Mouse (Mus musculus) heart, postnatal 36 days (tissue): ENCODE data around the gene A930004D18Rik. TPM values are rescaled to one million over a fixed set of nuclear protein-coding genes. Genes with fewer than 3 reads are reported as not detected.
"Not testable (repeated sequence)": the region's sequence is repeated elsewhere in the genome, so short reads cannot be mapped to it uniquely, and the experiment has no call there.

Experiments used
- DNase-seq, 2 experiments: peaks; one replicate each; pipeline ENCODE4 v3.0.0; 2021 to 2022
- intact Hi-C: fragments of 180-260 bp; cut with DNase I; formaldehyde crosslinking; loops from one replicate; pipeline ENCODE4 v1.15.1; 2025
- total RNA-seq, 2 experiments: library from RNA; stranded (reverse); gene quantifications; 2 replicates each; pipeline ENCODE4 v1.2.3; 2021

The A930004D18Rik gene
- total RNA-seq, 2 experiments from 2014 or later, result 4.6 to 6.2 TPM

GRCm38 (mm10) chr2:18022886-18023285, 14.7 kb downstream of the A930004D18Rik start:
- intact Hi-C loops, result no loop called here
- no peak for DNase-seq

- DNase-seq, result no peak
- intact Hi-C loops, result no loop called here
These were observed 18.4 kb downstream of the A930004D18Rik start for GRCm38 (mm10) chr2:18019122-18019521.

DNA sequence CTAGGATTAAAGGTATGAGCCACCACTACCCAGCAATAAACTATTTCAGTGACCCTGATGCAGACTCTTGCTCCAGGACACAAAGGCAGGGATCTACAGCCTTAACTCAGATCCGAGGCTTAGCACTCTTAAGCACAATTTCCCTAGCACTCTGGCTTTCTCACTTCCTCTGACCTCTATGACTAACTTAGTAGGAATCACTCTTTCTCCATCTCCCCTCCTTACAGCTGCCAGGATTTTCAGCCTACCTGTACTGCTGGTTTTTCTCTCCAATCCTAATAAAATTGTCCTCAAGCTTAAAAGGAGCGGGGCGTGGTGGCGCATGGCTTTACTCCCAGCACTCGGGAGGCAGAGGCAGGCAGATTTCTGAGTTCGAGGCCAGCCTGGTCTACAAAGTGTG, 20.2 kb downstream of the A930004D18Rik start:
- DNase-seq, result no peak
- intact Hi-C loops, result no loop called here

DNA sequence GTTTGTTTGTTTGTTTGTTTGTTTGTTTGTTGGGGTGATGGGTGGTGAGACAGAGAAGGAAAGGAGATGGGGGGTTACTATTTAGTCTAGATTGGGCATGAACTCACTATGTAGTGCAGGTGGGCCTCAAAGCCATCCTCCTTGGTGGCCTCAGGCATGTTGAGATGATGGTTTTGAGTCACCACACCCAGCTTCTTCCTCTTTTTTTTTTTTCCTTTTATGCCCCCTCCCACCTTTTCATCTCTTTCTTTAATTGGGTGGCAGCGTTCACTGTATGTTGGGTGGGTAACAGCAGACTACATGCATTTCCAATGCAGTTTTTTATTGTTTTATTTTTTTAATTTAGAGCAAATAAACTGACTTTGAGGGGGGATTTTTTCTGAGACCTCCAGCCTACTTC, 20.9 kb downstream of the A930004D18Rik start:
- no peak for DNase-seq
- intact Hi-C loops, result no loop called here

DNA sequence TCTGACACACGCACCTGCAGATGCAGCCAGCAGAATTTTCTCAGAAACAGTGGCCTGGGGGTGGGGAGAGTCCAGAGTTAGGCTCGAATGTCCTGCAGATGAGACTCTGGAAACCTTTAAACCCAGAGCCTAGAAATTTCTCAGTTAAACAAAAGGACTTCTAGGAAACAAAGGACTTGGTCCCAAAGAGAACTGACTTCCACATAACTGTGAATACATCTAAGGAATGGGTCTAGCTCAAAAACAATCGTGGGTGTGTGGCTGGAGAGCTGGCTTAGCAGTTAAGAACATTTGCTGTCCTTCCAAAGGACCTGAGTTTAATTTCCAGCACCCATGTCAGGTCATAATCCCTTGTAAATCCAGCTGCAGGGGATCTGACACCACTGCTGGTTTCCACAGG, 22.0 kb downstream of the A930004D18Rik start:
- no peak for DNase-seq
- intact Hi-C loops, result no loop called here

DNA sequence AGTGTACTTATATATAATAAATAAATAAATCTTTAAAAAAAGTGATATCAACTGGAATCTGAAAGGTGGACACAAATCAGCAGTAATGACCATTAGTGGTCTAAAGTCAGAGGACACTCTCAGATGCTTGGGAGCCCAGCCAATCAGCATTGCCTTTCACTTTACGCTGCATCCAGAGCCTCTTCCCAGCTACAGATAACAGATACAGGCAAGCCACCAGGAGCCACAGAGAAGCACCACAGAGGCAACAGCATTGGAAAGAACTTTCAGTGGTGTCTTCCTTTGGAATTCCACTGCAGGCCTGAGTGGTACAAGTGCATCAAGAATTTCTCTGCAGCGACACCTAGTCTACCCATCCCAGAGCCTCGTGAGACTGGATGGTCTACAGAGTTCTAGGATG, 24.7 kb downstream of the A930004D18Rik start:
- intact Hi-C loops, result no loop called here
- no peak for DNase-seq

DNA sequence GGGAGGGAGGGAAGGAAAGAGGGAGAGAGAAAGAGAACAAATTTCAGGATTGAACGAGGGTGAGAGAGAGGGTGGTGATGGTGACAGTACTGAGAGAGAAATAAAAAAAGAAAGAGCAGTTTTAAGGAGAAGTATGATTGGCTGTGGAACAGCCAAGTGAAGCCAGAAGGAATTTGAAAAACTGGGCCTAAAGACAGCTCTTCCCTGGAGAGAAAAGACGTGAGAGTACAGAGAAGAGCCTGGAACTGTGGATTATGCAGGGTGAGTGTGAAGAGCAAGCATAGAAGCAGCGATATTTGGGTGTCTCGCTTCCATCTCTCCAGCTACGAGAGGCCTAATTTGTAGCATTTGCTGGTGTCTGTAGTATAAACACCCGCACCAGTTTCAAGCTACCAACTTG, 26.3 kb downstream of the A930004D18Rik start:
- intact Hi-C loops, result no loop called here
- no peak for DNase-seq

DNA sequence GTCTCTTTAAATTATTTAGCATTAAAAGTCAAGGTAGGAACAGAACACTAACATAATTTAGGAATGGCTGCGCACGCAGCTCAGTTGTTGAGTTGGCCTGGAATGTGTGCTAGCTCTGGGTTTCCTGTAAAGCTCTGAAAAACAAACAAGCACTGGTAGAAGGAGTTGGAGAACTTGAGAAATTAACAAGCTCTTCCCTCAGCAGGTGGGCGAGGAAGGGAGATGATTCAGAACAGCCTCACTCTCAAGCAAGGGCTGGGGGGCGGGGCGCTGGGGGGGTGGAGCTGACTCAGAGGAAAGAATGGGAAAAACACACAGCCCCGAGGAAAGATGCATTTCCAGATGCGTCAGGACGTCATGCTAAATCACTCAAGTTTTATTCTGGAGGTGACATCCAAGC, 32.4 kb downstream of the A930004D18Rik start:
- intact Hi-C loops, result loop anchor here (5.0 kb wide), 1 partner anchor 807 kb away; no protein-coding TSS in a partner anchor

DNA sequence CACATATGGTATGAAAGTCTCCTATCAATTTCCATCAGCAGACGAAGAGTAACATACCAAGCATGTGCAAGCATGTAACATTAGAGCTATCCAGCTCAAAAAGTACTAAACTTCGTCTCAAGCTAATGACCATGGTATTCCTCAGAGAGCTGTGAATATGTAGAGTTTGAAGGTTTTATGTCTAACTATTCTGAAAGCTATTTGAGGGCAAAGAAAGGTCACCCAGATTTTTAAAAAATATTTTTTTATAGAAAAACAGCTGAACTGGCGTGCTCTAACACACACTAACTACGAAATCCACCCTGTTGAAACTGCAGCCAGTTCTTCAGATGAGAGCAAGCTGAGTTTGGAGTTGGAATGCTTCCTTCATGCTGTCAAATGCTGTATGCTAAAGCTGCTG, 33.3 kb downstream of the A930004D18Rik start:
- intact Hi-C loops, result no loop called here
- no peak for DNase-seq

More for the DNA sequence above, 32.4 kb downstream of the A930004D18Rik start:
- no peak for DNase-seq

GRCm38 (mm10) chr2:18002306-18002705, 35.2 kb downstream of the A930004D18Rik start:
- intact Hi-C loops, result no loop called here
- DNase-seq, result no peak

- intact Hi-C loops, result no loop called here
- DNase-seq, result no peak
These were observed 40.7 kb downstream of the A930004D18Rik start, which contains the start of gene H2al2a for GRCm38 (mm10) chr2:17996858-17997257. Gene H2al2a, minus strand, starts transcription at chr2:17996958.

GRCm38 (mm10) chr2:17989562-17989961, 48.0 kb downstream of the A930004D18Rik start:
- intact Hi-C loops, result no loop called here
- no peak for DNase-seq

GRCm38 (mm10) chr2:17989115-17989514, 48.4 kb downstream of the A930004D18Rik start:
- no peak for DNase-seq
- intact Hi-C loops, result no loop called here

- no peak for DNase-seq
- intact Hi-C loops, result no loop called here
These were observed 50.8 kb downstream of the A930004D18Rik start for GRCm38 (mm10) chr2:17986694-17987093.

DNA sequence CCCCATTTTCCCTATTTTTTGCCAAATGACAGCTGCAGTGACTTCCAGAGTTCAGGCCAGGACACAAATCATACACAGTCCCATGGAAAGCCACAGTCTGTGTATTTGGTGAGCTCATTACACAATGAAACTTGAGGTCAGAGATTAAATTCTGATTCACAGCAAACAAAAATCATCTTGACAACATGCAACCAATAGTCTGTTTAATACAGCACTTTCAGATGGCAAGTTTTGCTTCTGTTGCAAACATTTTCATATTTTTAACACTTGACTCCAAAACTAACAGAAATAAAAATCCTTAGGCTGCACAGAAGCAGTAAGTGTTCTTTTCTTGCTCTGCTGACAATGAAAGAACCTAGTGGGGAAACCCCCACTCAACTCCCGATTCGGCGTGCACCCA, 52.8 kb downstream of the A930004D18Rik start:
- DNase-seq, result no peak

DNA sequence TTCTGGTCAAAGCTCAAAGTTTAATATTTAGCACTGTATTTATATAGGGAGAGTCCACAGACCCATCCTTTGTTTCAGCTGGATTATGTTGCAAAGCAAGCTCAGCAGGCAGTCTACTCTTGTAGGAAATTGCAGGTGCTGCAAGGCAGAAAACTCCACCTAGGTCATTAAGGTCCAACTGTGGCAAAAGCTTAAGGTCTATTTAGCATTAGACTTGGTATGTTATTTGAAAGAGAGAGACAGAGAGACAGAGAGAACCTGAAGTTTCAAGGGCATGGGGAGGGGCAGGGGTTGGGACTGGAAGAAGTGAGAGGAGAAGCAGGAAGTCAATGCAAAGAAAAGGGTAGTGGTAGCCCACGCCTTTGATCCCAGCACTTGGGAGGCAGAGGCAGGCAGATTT, 54.8 kb downstream of the A930004D18Rik start:
- DNase-seq, result no peak
- intact Hi-C loops, result no loop called here

More for the DNA sequence above, 52.8 kb downstream of the A930004D18Rik start:
- intact Hi-C loops, result no loop called here

DNA sequence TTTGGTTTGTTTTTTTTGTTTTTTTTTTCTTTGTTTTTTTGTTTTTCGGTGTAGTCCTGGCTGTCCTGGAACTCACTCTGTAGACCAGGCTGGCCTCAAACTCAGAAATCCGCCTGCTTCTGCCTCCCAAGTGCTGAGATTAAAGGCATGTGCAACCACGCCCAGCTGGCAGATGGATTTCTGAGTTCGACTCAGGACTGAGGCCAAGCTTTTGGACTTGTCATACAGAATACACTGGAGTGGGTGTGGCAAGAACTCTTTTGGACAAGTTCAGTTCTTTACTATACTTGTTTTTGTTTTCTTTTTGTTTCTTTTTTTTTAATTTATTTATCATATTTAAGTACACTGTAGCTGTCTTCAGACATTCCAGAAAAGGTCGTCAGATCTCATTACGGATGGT, 58.8 kb downstream of the A930004D18Rik start:
- intact Hi-C loops, result no loop called here

DNA sequence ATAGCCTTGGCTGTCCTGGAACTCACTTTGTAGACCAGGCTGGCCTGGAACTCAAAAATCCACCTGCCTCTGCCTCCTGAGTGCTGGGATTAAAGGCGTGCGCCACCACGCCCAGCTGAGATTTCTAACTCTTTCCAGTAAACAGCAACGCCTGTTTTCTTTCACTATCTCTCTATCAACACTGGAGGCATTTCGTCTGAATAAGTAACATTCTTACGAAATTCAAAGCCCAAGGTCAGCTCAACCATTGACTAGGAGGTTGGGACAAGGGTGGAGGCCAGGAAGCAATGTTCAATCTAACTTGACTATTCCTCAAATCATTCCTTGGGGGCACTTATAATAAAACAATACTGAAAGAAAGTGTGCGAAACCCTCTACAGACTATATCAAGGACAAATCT, 59.3 kb downstream of the A930004D18Rik start:
- DNase-seq, intact Hi-C loops: not testable (repeated sequence)

More for the DNA sequence above, 58.8 kb downstream of the A930004D18Rik start:
- DNase-seq, result no peak

GRCm38 (mm10) chr2:17977645-17978044, 59.9 kb downstream of the A930004D18Rik start:
- intact Hi-C loops, DNase-seq: not testable (repeated sequence)

GRCm38 (mm10) chr2:17975601-17976327, 61.8 kb downstream of the A930004D18Rik start:
- intact Hi-C loops, result no loop called here
- DNase-seq, result no peak
